Mouse (Mus musculus) thymus, adult 2 months (tissue): ENCODE results near the gene Smc6.

ENCODE experiments used
- CTCF ChIP-seq: fragments of 200-500 bp; IDR thresholded peaks from 2 replicates; pipeline ENCODE4 v1.5.1; 2012; ENCODE audit warnings: mild to moderate bottlenecking, control low read depth, low read length, moderate library complexity, borderline replicate concordance; ENCODE audit not compliant: control insufficient read depth, poor library complexity, insufficient read depth; ENCODE audit errors: extremely low read depth
- POLR2A ChIP-seq: fragments of 200-500 bp; IDR thresholded peaks from 2 replicates; pipeline ENCODE4 v1.6.1; 2012; ENCODE audit warnings: mild to moderate bottlenecking, low read length, control low read depth, moderate library complexity; ENCODE audit not compliant: control insufficient read depth, poor library complexity, insufficient read depth; ENCODE audit errors: extremely low read depth

DNA sequence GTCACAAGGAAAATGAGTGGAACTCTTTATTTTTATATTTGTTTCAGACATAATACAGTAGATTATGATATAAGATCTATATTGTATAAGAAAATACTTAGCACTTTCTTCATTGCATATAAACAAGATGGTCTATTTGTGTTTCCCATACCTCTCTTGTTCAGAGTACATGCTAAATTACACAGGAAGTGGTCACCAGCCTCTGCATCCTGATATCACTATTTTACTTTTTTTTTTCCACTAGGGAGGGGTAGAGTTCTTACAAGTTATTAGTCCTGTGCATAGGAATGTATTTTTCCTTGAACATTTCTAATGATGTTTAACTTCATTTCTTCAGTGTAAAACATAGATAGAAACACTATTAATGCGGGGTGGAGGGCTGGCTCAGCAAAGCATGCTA is 35.2 kb downstream of the Smc6 start:
- no peak for TF ChIP-seq POLR2A
- no peak for TF ChIP-seq CTCF
